Mouse (Mus musculus): ENCODE data around the gene Siah3.
A peak's percentile ranks its signal among the peaks of the same experiment; 100 is the strongest.

The Siah3 gene

GRCm38 (mm10) chr14:75519668-75520067, 63.9 kb downstream of the Siah3 start:
- no peak for DNase-seq (ENCODE audit: low spot score in 2 of 2)

- no peak for DNase-seq (ENCODE audit: low spot score in 2 of 2)
Measured at GRCm38 (mm10) chr14:75524648-75525047, 68.9 kb downstream of the Siah3 start.

- no peak for DNase-seq (ENCODE audit: low spot score in 2 of 2)
Measured at GRCm38 (mm10) chr14:75525376-75526145, 69.8 kb downstream of the Siah3 start.

GRCm38 (mm10) chr14:75527464-75528190, 71.8 kb downstream of the Siah3 start:
- peak; percentile 94 to 95 for DNase-seq (ENCODE audit: low spot score in 2 of 2)

GRCm38 (mm10) chr14:75530815-75531353, 75.1 kb downstream of the Siah3 start:
- DNase-seq (ENCODE audit: low spot score in 2 of 2): no peak

- no peak for DNase-seq (ENCODE audit: low spot score in 2 of 2)
Measured at GRCm38 (mm10) chr14:75539205-75539604, 83.4 kb downstream of the Siah3 start.

- DNase-seq (ENCODE audit: low spot score in 2 of 2): no peak
Measured at GRCm38 (mm10) chr14:75540216-75540995, 84.6 kb downstream of the Siah3 start.

GRCm38 (mm10) chr14:75540996-75541350, 85.2 kb downstream of the Siah3 start:
- no peak for DNase-seq (ENCODE audit: low spot score in 2 of 2)

GRCm38 (mm10) chr14:75541731-75542130, 85.9 kb downstream of the Siah3 start:
- no peak for DNase-seq (ENCODE audit: low spot score in 2 of 2)

GRCm38 (mm10) chr14:75561577-75562331, 106.0 kb downstream of the Siah3 start:
- DNase-seq (ENCODE audit: low spot score in 2 of 2): no peak

GRCm38 (mm10) chr14:75565534-75566140, 109.9 kb downstream of the Siah3 start:
- DNase-seq (ENCODE audit: low spot score in 2 of 2): peak; percentile 77 to 83

- DNase-seq (ENCODE audit: low spot score in 2 of 2): no peak
Measured at GRCm38 (mm10) chr14:75566303-75566702, 110.5 kb downstream of the Siah3 start.

GRCm38 (mm10) chr14:75579010-75579409, 123.2 kb downstream of the Siah3 start:
- no peak for DNase-seq (ENCODE audit: low spot score in 2 of 2)

All from right cerebral cortex, postnatal 10 days (tissue).